Comparison of ENCODE assay signal across 10 mouse cellular contexts in the genomic region with DNA sequence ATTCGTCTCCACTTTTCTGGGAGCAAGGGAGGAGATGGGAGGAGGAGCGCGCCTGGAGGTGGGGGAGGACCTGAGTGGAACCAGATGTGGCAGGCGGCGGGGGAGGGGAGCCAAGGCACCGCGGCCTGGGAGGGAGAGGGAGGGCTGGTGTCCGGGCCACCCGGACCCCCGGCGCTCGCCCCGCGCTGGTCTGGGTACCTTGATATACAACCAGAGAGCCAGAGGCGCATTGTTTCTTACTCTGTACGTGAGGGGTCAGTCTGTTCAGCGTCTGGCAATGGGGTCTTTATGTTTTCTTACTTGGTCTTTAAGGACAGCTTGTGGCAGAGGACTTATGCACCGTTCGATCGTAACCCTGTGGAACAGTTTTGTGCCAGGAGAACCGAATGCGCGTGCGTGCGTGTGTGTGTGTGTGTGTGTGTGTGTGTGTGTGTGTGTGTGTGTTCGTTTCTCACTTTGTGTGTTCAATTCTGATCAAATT. TPM values are rescaled to one million over a fixed set of nuclear protein-coding genes. Genes with fewer than 3 reads are reported as not detected.
DNase-seq lines count a peak whose midpoint lies in the region; ATAC-seq lines count a peak whose summit lies in the region.
"Had no signal": no experiment of that assay in that cellular context is flagged by ENCODE, and none has a peak within 500 bp of the region (broad histone marks: within the 10 kb centered on the region; RNA-seq: fewer than 3 reads in every experiment).

No protein-coding gene starts in this region.

- ATAC-seq in kidney, embryonic 14.5 days (ENCODE audit: low FRiP score, low TSS enrichment): peak; percentile 62
- peak; percentile 54 for ATAC-seq in forebrain, embryonic 11.5 days (replicated peaks; ENCODE audit: low FRiP score)
- ATAC-seq in limb, embryonic 15.5 days (ENCODE audit: insufficient number of reproducible peaks, low FRiP score, low TSS enrichment, low read depth): peak; percentile 55

- H3K9me3 ChIP-seq in kidney, embryonic 14.5 days (ENCODE audit: control insufficient read depth, low read length): no peaks in the 10 kb centered on the region
- H3K9me3 ChIP-seq in forebrain, embryonic 11.5 days (ENCODE audit: control insufficient read depth, low read length): no peaks in the 10 kb centered on the region
- no peaks in the 10 kb centered on the region for H3K9me3 ChIP-seq in limb, embryonic 15.5 days
- H3K9me3 ChIP-seq: G1E had no signal

- peak overlapping the region; percentile 73 for H3K4me2 ChIP-seq in kidney, embryonic 14.5 days (replicated peaks; ENCODE audit: low read depth, low read length)
- H3K4me2 ChIP-seq in forebrain, embryonic 11.5 days (ENCODE audit: low read depth, low read length, severe bottlenecking): peak overlapping the region; percentile 88
- peak overlapping the region; percentile 72 for H3K4me2 ChIP-seq in limb, embryonic 15.5 days

- peaks cover 4% of the 10 kb centered on the region; the same call in 1 of the 2 replicates for H3K36me3 ChIP-seq in kidney, embryonic 14.5 days (ENCODE audit: control insufficient read depth, insufficient read depth, low read length)
- no peaks in the 10 kb centered on the region; the same call in 1 of the 2 replicates for H3K36me3 ChIP-seq in forebrain, embryonic 11.5 days (ENCODE audit: control insufficient read depth, insufficient read depth, low read length)
- H3K36me3 ChIP-seq in limb, embryonic 15.5 days: peaks cover 23% of the 10 kb centered on the region

- H3K4me3 ChIP-seq in kidney, embryonic 14.5 days (ENCODE audit: low read length): peak overlapping the region; percentile 70
- peak overlapping the region; percentile 65 for H3K4me3 ChIP-seq in forebrain, embryonic 11.5 days (ENCODE audit: low read depth, low read length)
- H3K4me3 ChIP-seq in limb, embryonic 15.5 days: peak overlapping the region; percentile 88

- intact Hi-C loops in heart, postnatal 25 days (cut with DNase I): no loop called here

- no peaks in the 10 kb centered on the region for H3K27me3 ChIP-seq in kidney, embryonic 14.5 days (ENCODE audit: control insufficient read depth, insufficient read depth, low read length)
- H3K27me3 ChIP-seq in forebrain, embryonic 11.5 days (ENCODE audit: control insufficient read depth, insufficient read depth, low read length): no peaks in the 10 kb centered on the region
- no peaks in the 10 kb centered on the region for H3K27me3 ChIP-seq in limb, embryonic 15.5 days

- H3K9ac ChIP-seq in kidney, embryonic 14.5 days (ENCODE audit: low read depth, low read length): peak overlapping the region; percentile 71
- peak overlapping the region; percentile 85 for H3K9ac ChIP-seq in forebrain, embryonic 11.5 days (ENCODE audit: low read length)
- peak overlapping the region; percentile 90 for H3K9ac ChIP-seq in limb, embryonic 15.5 days

- H3K4me1 ChIP-seq in kidney, embryonic 14.5 days (ENCODE audit: control insufficient read depth, insufficient read depth, low read length): peaks cover 26% of the 10 kb centered on the region
- H3K4me1 ChIP-seq in forebrain, embryonic 11.5 days (replicated peaks; ENCODE audit: control insufficient read depth, insufficient read depth, low read length): peaks cover 6% of the 10 kb centered on the region
- H3K4me1 ChIP-seq in limb, embryonic 15.5 days: peaks cover 57% of the 10 kb centered on the region

- peak overlapping the region; percentile 95; the same call in 1 of the 2 replicates for H3K27ac ChIP-seq in kidney, embryonic 14.5 days (ENCODE audit: low read depth, low read length)
- H3K27ac ChIP-seq in forebrain, embryonic 11.5 days (ENCODE audit: low read depth, low read length): peak overlapping the region; percentile 93; the same call in 1 of the 2 replicates
- H3K27ac ChIP-seq in limb, embryonic 15.5 days: peak overlapping the region; percentile 98
- H3K27ac ChIP-seq: left cerebral cortex, adult 2 months had no signal

- WGBS in kidney, embryonic 14.5 days: 0% methylated on average over 26 of the region's 26 CpGs
- 0% methylated on average over 26 of the region's 26 CpGs for WGBS in forebrain, embryonic 11.5 days
- WGBS in limb, embryonic 15.5 days: under 1% methylated on average over 26 of the region's 26 CpGs

- no peak for DNase-seq in kidney, adult 11 months
- peak; percentile 90 for DNase-seq in forebrain, embryonic 11.5 days (ENCODE audit: low spot score)
- DNase-seq in heart, postnatal 25 days (ENCODE audit: low spot score): peak; percentile 55
- DNase-seq in neural tube, embryonic 10.5 days (ENCODE audit: extremely low spot score, low spot score): peak; percentile 86
- DNase-seq in layer of hippocampus, postnatal 25 days (ENCODE audit: extremely low spot score in 1 of 2, low spot score in 1 of 2): no peak
- DNase-seq in thymus, postnatal 10 days (ENCODE audit: low spot score in 2 of 2): no peak

RNA-seq across cellular contexts. Expression of a gene that starts 0.7 kb away (rescaled TPM):
- 10.9 and 11.5 TPM in 2 replicates for polyA plus RNA-seq in kidney, embryonic 14.5 days (2014; fragmentation: Nextera tagmentation; extraction: Ambion mirVana)
- 11.4 and 11.9 TPM in 2 replicates for polyA plus RNA-seq in forebrain, embryonic 11.5 days (2014; fragmentation: Nextera tagmentation; extraction: Ambion mirVana)
- 10 to 100 TPM; 20.9 to 23.4 TPM for total RNA-seq in heart, postnatal 25 days (2021)
- 31.0 and 33.6 TPM in 2 replicates for polyA plus RNA-seq in limb, embryonic 15.5 days (2015; fragmentation: Nextera tagmentation; extraction: Ambion mirVana)
- total RNA-seq in layer of hippocampus, postnatal 25 days (2021): 1 to 10 TPM; 3.7 to 5.0 TPM
- polyA plus RNA-seq: G1E had no signal

Comparison
In these comparisons a context has a peak if more than half of its experiments do, and no peak if none do; other contexts are left out.
1. DNase-seq: peak in forebrain, embryonic 11.5 days (single experiment), heart, postnatal 25 days (single experiment) and neural tube, embryonic 10.5 days (single experiment); none in kidney, adult 11 months (single experiment), layer of hippocampus, postnatal 25 days (0 of 2) and thymus, postnatal 10 days (0 of 2).
2. Peak in every context shown above with its lines, with median percentiles within 50 percentile points of each other: ATAC-seq, H3K27ac ChIP-seq, H3K4me2 ChIP-seq, H3K4me3 ChIP-seq and H3K9ac ChIP-seq.